Mouse (Mus musculus): ENCODE data around the gene Myo10.

- TF ChIP-seq TAL1 (IDR thresholded peaks at IDR 0.05; ENCODE audit: low read length), result no peak
- TF ChIP-seq GATA1 (IDR thresholded peaks at IDR 0.05; ENCODE audit: low read length), result no peak
These were observed 110.6 kb downstream of the Myo10 start for GRCm38 (mm10) chr15:25732758-25733428.
